Mouse (Mus musculus): ENCODE results near the gene Btn1a1. TPM values are rescaled to one million over a fixed set of nuclear protein-coding genes. Genes with fewer than 3 reads are reported as not detected.

The Btn1a1 gene
- polyA plus RNA-seq, 1 experiment = not detected

DNA sequence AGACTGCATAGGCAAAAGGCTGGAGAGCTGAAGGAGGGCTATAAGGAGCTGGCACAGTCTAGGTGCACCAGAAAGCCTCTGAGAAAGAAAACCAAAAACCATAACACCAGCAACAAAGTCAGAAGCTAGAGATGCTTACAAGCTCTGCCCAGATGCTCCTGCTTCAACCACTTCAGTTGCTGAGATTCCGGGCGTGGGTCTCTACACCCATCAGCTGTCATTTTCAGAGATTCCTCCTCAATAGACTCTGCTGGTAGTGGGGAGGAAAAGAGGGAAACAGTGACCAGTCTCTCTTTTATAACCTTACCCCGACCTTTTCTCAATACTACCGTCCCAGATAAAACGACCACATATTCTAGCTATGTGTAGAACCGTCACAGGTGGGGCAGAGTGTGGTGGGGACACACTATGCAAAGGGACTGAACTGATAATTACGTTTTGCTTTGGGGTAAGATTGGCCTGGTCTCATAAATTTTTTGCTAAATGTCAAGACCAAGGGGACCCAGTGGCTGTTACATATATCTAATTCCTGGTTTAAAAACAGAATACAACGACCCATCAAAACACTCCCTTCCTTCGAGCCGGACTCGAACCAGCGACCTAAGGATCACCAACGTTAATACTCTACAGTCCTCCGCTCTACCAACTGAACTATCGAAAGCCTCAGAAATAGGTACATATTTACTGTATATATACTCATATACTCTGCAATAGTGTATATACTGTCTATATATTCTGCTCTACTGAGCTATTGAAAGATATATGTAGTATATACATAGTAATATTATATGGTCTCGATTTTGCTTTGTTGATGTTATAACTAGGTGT, 37.3 kb downstream of the Btn1a1 start:
- WGBS = 67% methylated on average over 16 of the region's 16 CpGs
- H3K4me1 ChIP-seq (ENCODE audit: control insufficient read depth, insufficient read depth, low read length) = peaks cover 5% of the 10 kb centered on the region; the same call in 1 of the 2 replicates
- TF ChIP-seq POLR2A (IDR thresholded peaks at IDR 0.05; ENCODE audit: borderline replicate concordance, extremely low read depth, low read depth, low read length) (no peak), CTCF (IDR thresholded peaks at IDR 0.05; ENCODE audit: insufficient read depth, low read length) (no peak)
- H3K4me3 ChIP-seq (replicated peaks; ENCODE audit: extremely low read depth, low read depth, low read length) = no peak overlapping the region
- no peak for DNase-seq

DNA sequence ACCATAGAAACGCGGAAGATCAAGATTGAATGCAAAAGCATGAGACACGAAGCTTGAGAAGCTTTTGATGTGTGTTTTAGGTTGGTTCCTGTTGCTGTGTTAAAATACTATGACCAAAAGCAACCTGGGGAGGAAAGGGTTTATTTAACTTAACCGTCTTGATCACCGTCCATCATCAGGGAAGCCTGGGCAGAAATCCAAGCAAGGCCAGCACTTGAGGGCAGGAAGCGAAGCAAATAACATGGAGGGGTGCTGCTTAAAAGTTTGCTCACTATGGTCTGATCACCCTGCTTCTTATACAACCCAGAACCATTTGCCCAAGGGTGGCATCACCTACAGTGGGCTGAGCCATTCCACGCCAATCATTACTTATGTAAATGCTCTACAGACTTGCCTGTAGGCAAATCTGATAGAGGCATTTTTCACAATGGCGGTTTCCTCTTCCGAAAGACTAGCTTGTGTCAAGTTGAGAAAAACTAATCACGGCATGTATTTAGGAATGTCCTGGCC, 38.2 kb downstream of the Btn1a1 start:
- TF ChIP-seq POLR2A (IDR thresholded peaks at IDR 0.05; ENCODE audit: borderline replicate concordance, extremely low read depth, low read depth, low read length) = no peak
- no peak for TF ChIP-seq CTCF (IDR thresholded peaks at IDR 0.05; ENCODE audit: insufficient read depth, low read length)
- H3K4me1 ChIP-seq (ENCODE audit: control insufficient read depth, insufficient read depth, low read length) = peaks cover 2% of the 10 kb centered on the region; the same call in 1 of the 2 replicates
- DNase-seq = no peak
- WGBS = 55% methylated on average over 10 of the region's 10 CpGs
- H3K4me3 ChIP-seq (replicated peaks; ENCODE audit: extremely low read depth, low read depth, low read length) = no peak overlapping the region

DNA sequence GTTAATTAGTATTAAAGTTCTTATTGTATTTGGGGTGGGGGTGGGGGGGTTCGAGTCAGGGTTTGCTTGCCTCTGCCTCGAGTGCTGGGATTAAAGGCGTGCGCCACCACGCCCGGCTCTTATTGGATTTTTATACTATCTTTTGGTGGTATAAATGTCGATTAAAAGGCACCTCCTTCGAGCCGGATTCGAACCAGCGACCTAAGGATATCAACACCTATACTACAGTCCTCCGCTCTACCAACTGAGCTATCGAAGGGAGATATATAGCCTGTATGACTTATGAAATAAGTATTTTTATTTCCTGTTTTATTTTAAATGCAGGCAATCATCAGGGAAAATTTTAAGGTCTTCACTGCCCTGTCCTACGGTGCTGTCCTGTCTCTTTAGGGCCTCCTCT, 38.8 kb downstream of the Btn1a1 start:
- 35% methylated on average over 14 of the region's 14 CpGs for WGBS
- H3K4me3 ChIP-seq (replicated peaks; ENCODE audit: extremely low read depth, low read depth, low read length) = no peak overlapping the region
- TF ChIP-seq CTCF (IDR thresholded peaks at IDR 0.05; ENCODE audit: insufficient read depth, low read length) (no peak), POLR2A (IDR thresholded peaks at IDR 0.05; ENCODE audit: borderline replicate concordance, extremely low read depth, low read depth, low read length) (no peak)
- DNase-seq = no peak
- peaks cover 2% of the 10 kb centered on the region; the same call in 1 of the 2 replicates for H3K4me1 ChIP-seq (ENCODE audit: control insufficient read depth, insufficient read depth, low read length)

DNA sequence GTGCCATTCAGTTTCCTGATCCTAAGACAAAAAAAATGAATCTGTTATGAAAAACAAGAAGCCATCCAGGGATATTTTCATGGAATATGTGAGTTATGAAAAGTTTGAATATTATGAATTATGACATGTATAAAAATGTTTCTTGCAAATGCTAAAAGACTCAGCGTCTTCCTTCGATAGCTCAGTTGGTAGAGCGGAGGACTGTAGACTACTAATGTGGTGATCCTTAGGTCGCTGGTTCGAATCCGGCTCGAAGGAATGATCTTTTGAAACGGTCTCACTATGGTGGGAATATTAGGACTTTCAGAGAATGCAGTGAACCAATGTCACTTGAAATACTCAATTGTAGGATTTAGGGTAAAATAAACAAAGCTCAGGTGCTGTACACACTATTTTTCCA, 39.4 kb downstream of the Btn1a1 start:
- TF ChIP-seq CTCF (IDR thresholded peaks at IDR 0.05; ENCODE audit: insufficient read depth, low read length) (no peak), POLR2A (IDR thresholded peaks at IDR 0.05; ENCODE audit: borderline replicate concordance, extremely low read depth, low read depth, low read length) (no peak)
- peaks cover 2% of the 10 kb centered on the region; the same call in 1 of the 2 replicates for H3K4me1 ChIP-seq (ENCODE audit: control insufficient read depth, insufficient read depth, low read length)
- no peak for DNase-seq
- WGBS = 43% methylated on average over 8 of the region's 8 CpGs
- no peak overlapping the region for H3K4me3 ChIP-seq (replicated peaks; ENCODE audit: extremely low read depth, low read depth, low read length)

DNA sequence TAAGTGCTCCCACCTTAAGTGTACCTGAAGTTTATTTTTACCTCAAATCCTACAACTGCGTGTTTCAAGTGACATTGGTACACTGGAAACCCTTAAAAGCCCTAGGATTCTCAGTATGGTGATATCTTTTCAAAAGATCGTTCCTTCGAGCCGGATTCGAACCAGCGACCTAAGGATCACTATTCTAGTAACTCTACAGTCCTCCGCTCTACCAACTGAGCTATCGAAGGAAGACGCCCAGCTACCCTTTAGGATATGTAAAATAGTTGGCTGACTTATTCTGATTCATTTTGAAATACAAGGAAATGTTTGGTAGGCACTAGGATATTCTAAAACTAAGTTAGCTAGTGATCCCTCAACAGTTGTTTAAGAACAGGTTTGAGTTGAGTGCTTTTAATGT, 40.2 kb downstream of the Btn1a1 start:
- no peak overlapping the region for H3K4me3 ChIP-seq (replicated peaks; ENCODE audit: extremely low read depth, low read depth, low read length)
- TF ChIP-seq POLR2A (IDR thresholded peaks at IDR 0.05; ENCODE audit: borderline replicate concordance, extremely low read depth, low read depth, low read length) (no peak), CTCF (IDR thresholded peaks at IDR 0.05; ENCODE audit: insufficient read depth, low read length) (no peak)
- peaks cover 2% of the 10 kb centered on the region; the same call in 1 of the 2 replicates for H3K4me1 ChIP-seq (ENCODE audit: control insufficient read depth, insufficient read depth, low read length)
- 13% methylated on average over 9 of the region's 9 CpGs for WGBS
- no peak for DNase-seq

DNA sequence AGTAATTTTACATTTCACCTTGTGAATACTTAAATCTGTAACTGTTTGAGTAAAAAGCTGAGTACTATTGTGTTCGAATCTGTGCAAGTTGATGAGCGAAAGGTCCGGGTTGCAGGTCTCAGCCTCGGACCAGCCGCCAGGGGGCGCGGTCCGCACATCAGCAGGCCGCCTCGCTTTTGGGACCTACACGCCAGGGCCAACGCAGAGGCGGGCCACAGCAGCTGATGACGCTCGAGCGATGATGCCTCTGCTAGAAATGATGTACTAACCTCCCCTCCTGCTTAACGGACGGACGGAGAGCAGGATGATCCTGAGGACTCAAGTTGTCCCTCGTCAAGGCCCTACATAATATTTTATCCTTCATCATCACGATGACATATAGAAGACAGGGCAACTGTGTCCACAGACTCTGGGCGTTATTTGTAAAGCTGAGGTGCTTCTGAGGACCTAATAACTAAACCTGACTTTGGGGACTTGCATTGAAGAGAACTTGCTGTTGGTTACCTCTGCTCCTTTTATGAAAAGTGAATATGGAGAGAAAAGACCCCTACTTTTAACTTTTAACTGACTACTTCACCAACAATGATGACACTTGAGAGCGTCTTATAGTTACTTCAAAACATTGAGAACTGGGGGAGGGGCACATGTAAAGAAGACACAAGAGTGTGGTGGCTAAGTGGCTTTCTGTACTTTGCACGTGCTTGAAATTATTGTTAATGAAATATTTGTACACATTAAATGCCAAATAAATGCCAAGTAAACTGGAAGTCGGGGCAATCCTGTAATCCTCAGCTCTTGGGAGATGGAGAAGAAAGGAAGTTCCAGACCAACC, 41.0 kb downstream of the Btn1a1 start:
- no peaks in the 10 kb centered on the region for H3K4me1 ChIP-seq (ENCODE audit: control insufficient read depth, insufficient read depth, low read length)
- peak; percentile 81 for DNase-seq
- WGBS = 3% methylated on average over 25 of the region's 25 CpGs
- peak overlapping the region; percentile 58 for H3K4me3 ChIP-seq (replicated peaks; ENCODE audit: extremely low read depth, low read depth, low read length)
- peak; percentile 74 for TF ChIP-seq CTCF (IDR thresholded peaks at IDR 0.05; ENCODE audit: insufficient read depth, low read length)
- TF ChIP-seq POLR2A (IDR thresholded peaks at IDR 0.05; ENCODE audit: borderline replicate concordance, extremely low read depth, low read depth, low read length) = no peak

DNA sequence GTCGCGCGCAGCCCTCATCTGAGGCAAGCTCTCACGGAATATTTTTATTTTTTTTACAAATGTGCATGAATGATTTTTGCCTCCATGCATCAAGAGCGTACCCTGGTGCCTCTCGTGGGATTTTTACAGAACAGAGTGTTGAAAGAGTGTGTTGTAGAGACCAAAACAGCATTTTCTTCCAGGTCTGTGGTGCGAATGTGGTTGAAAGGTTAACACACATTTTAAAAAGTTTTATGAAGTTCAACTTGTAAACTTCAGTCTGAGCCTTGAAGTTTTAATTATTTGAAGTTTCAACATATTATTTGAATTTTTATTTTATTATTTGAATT, 41.7 kb downstream of the Btn1a1 start:
- no peak for DNase-seq
- TF ChIP-seq CTCF (IDR thresholded peaks at IDR 0.05; ENCODE audit: insufficient read depth, low read length) (no peak), POLR2A (IDR thresholded peaks at IDR 0.05; ENCODE audit: borderline replicate concordance, extremely low read depth, low read depth, low read length) (0 out of 2 replicates have a peak, but pooled peaks have one; percentile 15)
- no peaks in the 10 kb centered on the region for H3K4me1 ChIP-seq (ENCODE audit: control insufficient read depth, insufficient read depth, low read length)
- under 1% methylated on average over 7 of the region's 7 CpGs for WGBS
- H3K4me3 ChIP-seq (replicated peaks; ENCODE audit: extremely low read depth, low read depth, low read length) = peak overlapping the region; percentile 85

DNA sequence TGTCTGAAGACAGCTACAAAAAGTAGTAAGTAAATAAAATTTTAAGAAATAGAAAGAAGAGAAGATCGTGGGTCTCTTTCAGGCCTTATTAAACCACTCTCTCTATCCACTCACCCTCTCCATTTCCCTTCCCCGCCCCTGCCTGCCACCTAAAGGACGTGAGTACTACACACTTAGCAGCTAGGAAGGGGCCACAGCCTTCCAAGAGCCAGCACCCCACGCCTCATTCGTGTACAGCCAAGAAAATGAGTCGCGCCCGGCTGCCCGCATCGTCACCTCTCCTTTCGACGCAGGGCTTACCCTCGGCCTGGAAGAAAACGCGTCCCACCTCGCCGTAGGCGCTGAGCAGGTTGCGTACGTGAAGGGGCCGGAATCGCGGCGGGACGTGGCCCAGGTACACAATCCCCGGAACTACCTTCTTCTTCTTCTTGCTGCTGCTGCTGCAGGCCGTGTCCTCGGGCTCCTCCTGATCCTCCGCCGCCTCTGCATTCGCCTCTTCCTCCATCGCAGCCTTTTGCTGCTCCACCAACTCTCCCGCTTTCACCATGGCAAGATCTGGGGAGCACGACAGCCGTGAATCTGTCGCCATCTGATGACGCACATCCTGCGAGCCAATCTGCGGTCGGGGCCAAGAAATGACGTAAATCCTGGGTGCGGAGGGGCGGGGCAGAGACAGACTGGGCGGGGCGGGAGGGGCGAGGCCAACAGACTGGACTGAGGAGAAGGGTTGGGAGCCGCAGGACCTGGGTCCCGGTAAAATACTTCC, 42.2 kb downstream of the Btn1a1 start, which contains the start of gene Abt1:
Abt1 (minus strand) TSS at position 581 of the 766 bp plus-strand sequence.
- under 1% methylated on average over 48 of the region's 48 CpGs for WGBS
- DNase-seq = peak; percentile 94
- Histone ChIP-seq H3K4me1 (ENCODE audit: control insufficient read depth, insufficient read depth, low read length) (no peaks in the 10 kb centered on the region), H3K4me3 (replicated peaks; ENCODE audit: extremely low read depth, low read depth, low read length) (peak within 1 kb of the TSS; percentile 85)
- TF ChIP-seq POLR2A (IDR thresholded peaks at IDR 0.05; ENCODE audit: borderline replicate concordance, extremely low read depth, low read depth, low read length) (peak; percentile 78; the same call in 1 of the 2 replicates), CTCF (IDR thresholded peaks at IDR 0.05; ENCODE audit: insufficient read depth, low read length) (no peak)

DNA sequence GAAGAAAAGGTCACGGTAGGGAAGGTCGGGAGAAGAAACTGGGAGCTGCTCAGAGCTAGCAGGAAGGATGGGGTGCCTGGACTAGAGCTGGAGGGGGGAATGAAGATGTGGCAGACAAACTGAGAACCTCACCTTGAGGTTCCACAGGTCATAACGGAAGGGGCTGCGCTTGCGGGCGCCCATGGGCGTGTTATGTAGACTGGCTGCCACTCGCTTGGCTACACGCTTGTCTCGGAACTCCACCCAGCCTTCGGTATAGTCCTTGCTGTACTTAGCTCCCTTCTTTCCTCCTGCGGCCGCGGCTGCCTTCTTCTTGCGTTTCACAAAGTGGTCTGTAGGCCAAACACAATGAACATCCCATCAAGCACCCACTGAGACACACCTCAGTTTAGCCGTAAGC, 43.4 kb downstream of the Btn1a1 start:
- DNase-seq = no peak
- H3K4me1 ChIP-seq (ENCODE audit: control insufficient read depth, insufficient read depth, low read length) = no peaks in the 10 kb centered on the region
- TF ChIP-seq POLR2A (IDR thresholded peaks at IDR 0.05; ENCODE audit: borderline replicate concordance, extremely low read depth, low read depth, low read length) = no peak
- TF ChIP-seq CTCF (IDR thresholded peaks at IDR 0.05; ENCODE audit: insufficient read depth, low read length) = no peak
- H3K4me3 ChIP-seq (replicated peaks; ENCODE audit: extremely low read depth, low read depth, low read length) = no peak overlapping the region
- WGBS = 92% methylated on average over 16 of the region's 16 CpGs
